Mouse (Mus musculus) liver, adult 2 months (tissue): ENCODE results near the gene Rbbp8nl.

Experiments used
- CTCF ChIP-seq: fragments of 200-500 bp; IDR thresholded peaks from 2 replicates; pipeline ENCODE4 v1.5.1; 2011; ENCODE audit warnings: low read depth, low read length, control low read depth
- POLR2A ChIP-seq: fragments of 200-500 bp; IDR thresholded peaks from 2 replicates; pipeline ENCODE4 v1.6.1; 2011; ENCODE audit warnings: low read length, control low read depth; ENCODE audit not compliant: insufficient read depth; ENCODE audit errors: extremely low read depth

- TF ChIP-seq POLR2A (no peak), CTCF (no peak)
Observed at GRCm38 (mm10) chr2:180237601-180238345, 51.9 kb downstream of the Rbbp8nl start.
